Mouse (Mus musculus): Measurements from ENCODE around the gene Sema4b. TPM values are rescaled to one million over a fixed set of nuclear protein-coding genes. Genes with fewer than 3 reads are reported as not detected.

Sema4b gene
- polyA plus RNA-seq (2015; fragmentation: Nextera tagmentation; extraction: Ambion mirVana), result 26.9 and 27.0 TPM in 2 replicates

GRCm38 (mm10) chr7:80186531-80187296 lies at the start of gene Sema4b:
Gene Sema4b (plus strand): TSS chr7:80186841.
- peak within 1 kb of the TSS; percentile 50 for H3K9ac ChIP-seq
- H3K4me2 ChIP-seq, result peak within 1 kb of the TSS; percentile 72
- H3K9me3 ChIP-seq, result no peaks in the 10 kb centered on the region
- WGBS, result under 1% methylated on average over 50 of the region's 51 CpGs
- H3K27ac ChIP-seq, result peak within 1 kb of the TSS; percentile 84
- peaks cover 41% of the 10 kb centered on the region for H3K4me1 ChIP-seq
- no peaks in the 10 kb centered on the region for H3K27me3 ChIP-seq (replicated peaks)
- ATAC-seq (replicated peaks), result peak; percentile 96
- peak within 1 kb of the TSS; percentile 53 for H3K4me3 ChIP-seq
- H3K36me3 ChIP-seq (replicated peaks), result no peaks in the 10 kb centered on the region

- 87% methylated on average over 1 of the region's 1 CpGs for WGBS
- H3K4me1 ChIP-seq, result peaks cover 12% of the 10 kb centered on the region; the same call in 1 of the 2 replicates
- ATAC-seq (replicated peaks), result no peak
Observed at GRCm38 (mm10) chr7:80138375-80138774, 48.3 kb upstream of the Sema4b start.

GRCm38 (mm10) chr7:80140815-80141214 lies 45.8 kb upstream of the Sema4b start:
- Histone ChIP-seq H3K9me3 (0 out of 2 replicates have a peak, but pooled peaks cover 4% of the 10 kb centered on the region), H3K9ac (no peak overlapping the region), H3K27ac (no peak overlapping the region), H3K4me3 (no peak overlapping the region), H3K4me1 (peaks cover 4% of the 10 kb centered on the region; the same call in 1 of the 2 replicates), H3K36me3 (replicated peaks) (no peaks in the 10 kb centered on the region), H3K4me2 (no peak overlapping the region), H3K27me3 (replicated peaks) (no peaks in the 10 kb centered on the region)
- peak; percentile 86 for ATAC-seq (replicated peaks)
- 13% methylated on average over 9 of the region's 9 CpGs for WGBS

More at GRCm38 (mm10) chr7:80138375-80138774, 48.3 kb upstream of the Sema4b start:
- no peak overlapping the region for H3K4me2 ChIP-seq
- H3K27me3 ChIP-seq (replicated peaks), result no peaks in the 10 kb centered on the region
- no peak overlapping the region for H3K27ac ChIP-seq
- no peak overlapping the region for H3K4me3 ChIP-seq
- 0 out of 2 replicates have a peak, but pooled peaks cover 4% of the 10 kb centered on the region for H3K9me3 ChIP-seq
- H3K36me3 ChIP-seq (replicated peaks), result no peaks in the 10 kb centered on the region
- H3K9ac ChIP-seq, result no peak overlapping the region

GRCm38 (mm10) chr7:80143331-80144273 lies 43.0 kb upstream of the Sema4b start:
- H3K4me2 ChIP-seq, result no peak overlapping the region
- H3K27ac ChIP-seq, result no peak overlapping the region
- H3K36me3 ChIP-seq (replicated peaks), result no peaks in the 10 kb centered on the region
- peaks cover 4% of the 10 kb centered on the region; the same call in 1 of the 2 replicates for H3K4me1 ChIP-seq
- no peaks in the 10 kb centered on the region for H3K27me3 ChIP-seq (replicated peaks)
- peak; percentile 33; the same call in 1 of the 2 replicates for ATAC-seq (replicated peaks)
- no peak overlapping the region for H3K4me3 ChIP-seq
- H3K9ac ChIP-seq, result no peak overlapping the region
- 35% methylated on average over 22 of the region's 22 CpGs for WGBS
- H3K9me3 ChIP-seq, result no peaks in the 10 kb centered on the region

- Histone ChIP-seq H3K4me2 (no peak overlapping the region), H3K27ac (no peak overlapping the region), H3K4me1 (peaks cover 6% of the 10 kb centered on the region; the same call in 1 of the 2 replicates), H3K9ac (no peak overlapping the region), H3K4me3 (no peak overlapping the region), H3K36me3 (replicated peaks) (no peaks in the 10 kb centered on the region), H3K9me3 (no peaks in the 10 kb centered on the region), H3K27me3 (replicated peaks) (no peaks in the 10 kb centered on the region)
- ATAC-seq (replicated peaks), result no peak
- WGBS, result 82% methylated on average over 7 of the region's 7 CpGs
Observed at GRCm38 (mm10) chr7:80144695-80145094, 41.9 kb upstream of the Sema4b start.

GRCm38 (mm10) chr7:80146077-80146476 lies 40.6 kb upstream of the Sema4b start:
- Histone ChIP-seq H3K27me3 (replicated peaks) (no peaks in the 10 kb centered on the region), H3K4me1 (peaks cover 3% of the 10 kb centered on the region; the same call in 1 of the 2 replicates), H3K36me3 (replicated peaks) (no peaks in the 10 kb centered on the region), H3K9me3 (no peaks in the 10 kb centered on the region), H3K27ac (no peak overlapping the region), H3K4me2 (no peak overlapping the region), H3K9ac (no peak overlapping the region), H3K4me3 (no peak overlapping the region)
- WGBS, result 94% methylated on average over 8 of the region's 8 CpGs
- ATAC-seq (replicated peaks), result no peak

- 0 out of 2 replicates have a peak, but pooled peaks cover 2% of the 10 kb centered on the region for H3K4me1 ChIP-seq
- no peaks in the 10 kb centered on the region for H3K9me3 ChIP-seq
- no peaks in the 10 kb centered on the region for H3K27me3 ChIP-seq (replicated peaks)
- no peak for ATAC-seq (replicated peaks)
- peak overlapping the region; percentile 4; the same call in 1 of the 2 replicates for H3K4me2 ChIP-seq
- no peak overlapping the region for H3K9ac ChIP-seq
- H3K36me3 ChIP-seq (replicated peaks), result no peaks in the 10 kb centered on the region
- no peak overlapping the region for H3K4me3 ChIP-seq
- peak overlapping the region; percentile 50 for H3K27ac ChIP-seq
- 40% methylated on average over 9 of the region's 9 CpGs for WGBS
Observed at GRCm38 (mm10) chr7:80149356-80149755, 37.3 kb upstream of the Sema4b start.

GRCm38 (mm10) chr7:80152152-80152551 lies 34.5 kb upstream of the Sema4b start:
- no peak overlapping the region for H3K4me2 ChIP-seq
- H3K4me3 ChIP-seq, result no peak overlapping the region
- H3K9ac ChIP-seq, result no peak overlapping the region
- H3K4me1 ChIP-seq, result 0 out of 2 replicates have a peak, but pooled peaks cover 2% of the 10 kb centered on the region
- no peak overlapping the region for H3K27ac ChIP-seq
- no peak for ATAC-seq (replicated peaks)
- H3K9me3 ChIP-seq, result no peaks in the 10 kb centered on the region
- no peaks in the 10 kb centered on the region for H3K36me3 ChIP-seq (replicated peaks)
- 62% methylated on average over 6 of the region's 6 CpGs for WGBS
- no peaks in the 10 kb centered on the region for H3K27me3 ChIP-seq (replicated peaks)

- H3K4me1 ChIP-seq, result 0 out of 2 replicates have a peak, but pooled peaks cover 2% of the 10 kb centered on the region
- no peak for ATAC-seq (replicated peaks)
- no peaks in the 10 kb centered on the region for H3K36me3 ChIP-seq (replicated peaks)
- WGBS, result 90% methylated on average over 8 of the region's 8 CpGs
- H3K9ac ChIP-seq, result no peak overlapping the region
- H3K4me3 ChIP-seq, result no peak overlapping the region
- H3K4me2 ChIP-seq, result no peak overlapping the region
- H3K9me3 ChIP-seq, result no peaks in the 10 kb centered on the region
- H3K27me3 ChIP-seq (replicated peaks), result no peaks in the 10 kb centered on the region
- H3K27ac ChIP-seq, result no peak overlapping the region
Observed at GRCm38 (mm10) chr7:80152756-80153155, 33.9 kb upstream of the Sema4b start.

- no peak overlapping the region for H3K27ac ChIP-seq
- no peaks in the 10 kb centered on the region for H3K9me3 ChIP-seq
- H3K36me3 ChIP-seq (replicated peaks), result no peaks in the 10 kb centered on the region
- WGBS, result 80% methylated on average over 3 of the region's 3 CpGs
- no peaks in the 10 kb centered on the region for H3K4me1 ChIP-seq
- no peak overlapping the region for H3K9ac ChIP-seq
- no peak overlapping the region for H3K4me2 ChIP-seq
- no peak overlapping the region for H3K4me3 ChIP-seq
- no peaks in the 10 kb centered on the region for H3K27me3 ChIP-seq (replicated peaks)
- ATAC-seq (replicated peaks), result no peak
Observed at GRCm38 (mm10) chr7:80154689-80155088, 32.0 kb upstream of the Sema4b start.

- Histone ChIP-seq H3K4me3 (no peak overlapping the region), H3K27me3 (replicated peaks) (no peaks in the 10 kb centered on the region), H3K36me3 (replicated peaks) (no peaks in the 10 kb centered on the region), H3K9me3 (no peaks in the 10 kb centered on the region), H3K27ac (no peak overlapping the region), H3K4me2 (no peak overlapping the region), H3K4me1 (no peaks in the 10 kb centered on the region), H3K9ac (no peak overlapping the region)
- 51% methylated on average over 13 of the region's 13 CpGs for WGBS
- no peak for ATAC-seq (replicated peaks)
Observed at GRCm38 (mm10) chr7:80156711-80157227, 29.9 kb upstream of the Sema4b start.
